Comparison of ENCODE assay signal across 14 mouse cellular contexts in the genomic region with DNA sequence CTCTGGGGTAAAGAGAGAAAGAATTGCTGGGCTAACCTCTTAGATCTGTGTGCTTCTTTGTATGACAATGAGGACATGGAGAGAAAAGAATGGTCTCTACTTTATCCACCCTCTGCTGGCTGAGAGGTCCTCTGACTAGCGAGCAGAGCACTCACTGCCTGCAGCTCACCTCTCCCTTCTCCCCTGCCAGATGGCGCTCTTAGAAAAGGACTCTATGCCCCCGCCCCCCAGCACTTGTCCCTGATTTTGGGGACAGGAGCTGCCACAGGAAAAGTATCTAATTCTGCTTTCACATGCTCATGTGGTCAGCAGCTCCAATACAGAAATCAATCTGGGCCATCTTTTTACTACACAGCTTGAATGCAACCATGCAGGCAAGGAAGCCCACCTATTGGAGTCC.
DNase-seq lines count a peak whose midpoint lies in the region; ATAC-seq and TF ChIP-seq lines count a peak whose summit lies in the region.
"Had no signal": no experiment of that assay in that cellular context is flagged by ENCODE, and none has a peak within 500 bp of the region (broad histone marks: within the 10 kb centered on the region; RNA-seq: fewer than 3 reads in every experiment).

No protein-coding gene starts in this region.

- no peak for TF ChIP-seq EP300 in heart, adult 2 months (IDR thresholded peaks at IDR 0.05; ENCODE audit: insufficient read depth, low read depth, low read length)

- no peak overlapping the region for H3K9ac ChIP-seq in heart, adult 2 months (ENCODE audit: low read depth, low read length)
- no peak overlapping the region for H3K9ac ChIP-seq in heart, embryonic 12.5 days
- no peak overlapping the region for H3K9ac ChIP-seq in midbrain, embryonic 14.5 days (replicated peaks; ENCODE audit: low read length)
- H3K9ac ChIP-seq in midbrain, embryonic 13.5 days (replicated peaks): no peak overlapping the region
- H3K9ac ChIP-seq: forebrain, embryonic 12.5 days; midbrain, embryonic 12.5 days; neural tube, embryonic 13.5 days had no signal

- no peaks in the 10 kb centered on the region for H3K36me3 ChIP-seq in heart, adult 2 months (ENCODE audit: control insufficient read depth, insufficient read depth, low read length)
- H3K36me3 ChIP-seq in heart, embryonic 12.5 days: no peaks in the 10 kb centered on the region
- no peaks in the 10 kb centered on the region for H3K36me3 ChIP-seq in midbrain, embryonic 14.5 days (ENCODE audit: control insufficient read depth, insufficient read depth, low read length)
- no peaks in the 10 kb centered on the region for H3K36me3 ChIP-seq in midbrain, embryonic 13.5 days
- H3K36me3 ChIP-seq: forebrain, embryonic 12.5 days; midbrain, embryonic 12.5 days; neural tube, embryonic 13.5 days had no signal

- intact Hi-C loops in heart, adult 2 months (cut with DNase I): loop anchor here (10.0 kb wide), 2 partner anchors 163 to 213 kb away; no protein-coding TSS in a partner anchor
- intact Hi-C loops in left cerebral cortex, postnatal 25 days (cut with DNase I): no loop called here

- no peaks in the 10 kb centered on the region for H3K9me3 ChIP-seq in heart, embryonic 12.5 days (replicated peaks)
- no peaks in the 10 kb centered on the region for H3K9me3 ChIP-seq in midbrain, embryonic 14.5 days (ENCODE audit: control insufficient read depth, low read length)
- H3K9me3 ChIP-seq in midbrain, embryonic 13.5 days: no peaks in the 10 kb centered on the region
- H3K9me3 ChIP-seq: forebrain, embryonic 12.5 days; midbrain, embryonic 12.5 days; neural tube, embryonic 13.5 days had no signal

- no peak overlapping the region for H3K27ac ChIP-seq in heart, adult 2 months
- no peak overlapping the region for H3K27ac ChIP-seq in heart, embryonic 12.5 days (ENCODE audit: poor library complexity, severe bottlenecking)
- H3K27ac ChIP-seq in midbrain, embryonic 14.5 days (replicated peaks; ENCODE audit: low read depth, low read length): no peak overlapping the region
- no peak overlapping the region for H3K27ac ChIP-seq in midbrain, embryonic 13.5 days
- H3K27ac ChIP-seq: forebrain, embryonic 12.5 days; midbrain, embryonic 12.5 days; neural tube, embryonic 13.5 days had no signal

- 32% methylated on average over 3 of the region's 3 CpGs for WGBS in heart, adult 2 months
- WGBS in heart, embryonic 12.5 days: 23% methylated on average over 3 of the region's 3 CpGs
- 3% methylated on average over 3 of the region's 3 CpGs for WGBS in midbrain, embryonic 14.5 days
- WGBS in midbrain, embryonic 13.5 days: 12% methylated on average over 3 of the region's 3 CpGs

- no peaks in the 10 kb centered on the region for H3K79me2 ChIP-seq in heart, adult 2 months (replicated peaks; ENCODE audit: control insufficient read depth, insufficient read depth, low read length)

- no peak for DNase-seq in heart, adult 2 months
- DNase-seq in midbrain, embryonic 14.5 days: peak; percentile 33
- peak; percentile 31 for DNase-seq in cerebellum, adult 9-11 months
- DNase-seq in gastrocnemius, adult 18-20 months (ENCODE audit: low spot score): no peak
- no peak for DNase-seq in left cerebral cortex, postnatal 25 days (ENCODE audit: low spot score in 2 of 2)
- DNase-seq: adrenal gland, adult 2 months; gastrocnemius, postnatal 36 days; heart, postnatal 14 days had no signal

- TF ChIP-seq CTCF in heart, adult 2 months (IDR thresholded peaks at IDR 0.05): peak; percentile 11; the same call in 1 of the 2 replicates

- H3K4me1 ChIP-seq in heart, adult 2 months (ENCODE audit: control insufficient read depth, insufficient read depth, low read length): no peaks in the 10 kb centered on the region
- H3K4me1 ChIP-seq in heart, embryonic 12.5 days (replicated peaks): peaks cover 8% of the 10 kb centered on the region
- no peaks in the 10 kb centered on the region for H3K4me1 ChIP-seq in midbrain, embryonic 14.5 days (ENCODE audit: control insufficient read depth, insufficient read depth, low read length)
- no peaks in the 10 kb centered on the region for H3K4me1 ChIP-seq in midbrain, embryonic 13.5 days (replicated peaks)
- H3K4me1 ChIP-seq: forebrain, embryonic 12.5 days; midbrain, embryonic 12.5 days; neural tube, embryonic 13.5 days had no signal

- ATAC-seq in heart, embryonic 12.5 days (ENCODE audit: insufficient number of reproducible peaks, low FRiP score): no peak
- ATAC-seq in midbrain, embryonic 14.5 days (ENCODE audit: low FRiP score, low TSS enrichment): no peak
- no peak for ATAC-seq in midbrain, embryonic 13.5 days
- ATAC-seq: intestine, embryonic 16.5 days had no signal

- no peak overlapping the region for H3K4me3 ChIP-seq in heart, adult 2 months
- H3K4me3 ChIP-seq in heart, embryonic 12.5 days: no peak overlapping the region
- H3K4me3 ChIP-seq in midbrain, embryonic 14.5 days (replicated peaks; ENCODE audit: low read depth, low read length): no peak overlapping the region
- no peak overlapping the region for H3K4me3 ChIP-seq in midbrain, embryonic 13.5 days (replicated peaks)
- H3K4me3 ChIP-seq: forebrain, embryonic 12.5 days; midbrain, embryonic 12.5 days; neural tube, embryonic 13.5 days had no signal

- no peaks in the 10 kb centered on the region for H3K27me3 ChIP-seq in heart, adult 2 months (ENCODE audit: control insufficient read depth, insufficient read depth, low read length)
- no peaks in the 10 kb centered on the region for H3K27me3 ChIP-seq in heart, embryonic 12.5 days (replicated peaks)
- no peaks in the 10 kb centered on the region for H3K27me3 ChIP-seq in midbrain, embryonic 14.5 days (ENCODE audit: control insufficient read depth, insufficient read depth, low read length)
- H3K27me3 ChIP-seq in midbrain, embryonic 13.5 days: no peaks in the 10 kb centered on the region
- H3K27me3 ChIP-seq: forebrain, embryonic 12.5 days; midbrain, embryonic 12.5 days; neural tube, embryonic 13.5 days had no signal

- H3K4me2 ChIP-seq in heart, embryonic 12.5 days: no peak overlapping the region
- no peak overlapping the region for H3K4me2 ChIP-seq in midbrain, embryonic 14.5 days (ENCODE audit: low read length)
- no peak overlapping the region for H3K4me2 ChIP-seq in midbrain, embryonic 13.5 days (replicated peaks)
- H3K4me2 ChIP-seq: forebrain, embryonic 12.5 days; midbrain, embryonic 12.5 days; neural tube, embryonic 13.5 days had no signal

- TF ChIP-seq POLR2A in heart, adult 2 months (IDR thresholded peaks at IDR 0.05; ENCODE audit: insufficient read depth, low read depth, low read length): no peak

Comparison
In these comparisons a context has a peak if more than half of its experiments do, and no peak if none do; other contexts are left out.
1. DNase-seq: peak in midbrain, embryonic 14.5 days (single experiment) and cerebellum, adult 9-11 months (single experiment); none in heart, adult 2 months (0 of 2), gastrocnemius, adult 18-20 months (single experiment) and left cerebral cortex, postnatal 25 days (0 of 2).